Mouse (Mus musculus) fibroblast of lung, adult 2 months (primary cell): ENCODE measurements around the gene Magi1.
"Not testable (repeated sequence)": the region's sequence is repeated elsewhere in the genome, so short reads cannot be mapped to it uniquely, and the experiment has no call there.

Experiments
- DNase-seq: peaks from one replicate; pipeline ENCODE4 v3.0.0-alpha.2; 2011; ENCODE audit warnings: low read depth

Magi1 gene

DNA sequence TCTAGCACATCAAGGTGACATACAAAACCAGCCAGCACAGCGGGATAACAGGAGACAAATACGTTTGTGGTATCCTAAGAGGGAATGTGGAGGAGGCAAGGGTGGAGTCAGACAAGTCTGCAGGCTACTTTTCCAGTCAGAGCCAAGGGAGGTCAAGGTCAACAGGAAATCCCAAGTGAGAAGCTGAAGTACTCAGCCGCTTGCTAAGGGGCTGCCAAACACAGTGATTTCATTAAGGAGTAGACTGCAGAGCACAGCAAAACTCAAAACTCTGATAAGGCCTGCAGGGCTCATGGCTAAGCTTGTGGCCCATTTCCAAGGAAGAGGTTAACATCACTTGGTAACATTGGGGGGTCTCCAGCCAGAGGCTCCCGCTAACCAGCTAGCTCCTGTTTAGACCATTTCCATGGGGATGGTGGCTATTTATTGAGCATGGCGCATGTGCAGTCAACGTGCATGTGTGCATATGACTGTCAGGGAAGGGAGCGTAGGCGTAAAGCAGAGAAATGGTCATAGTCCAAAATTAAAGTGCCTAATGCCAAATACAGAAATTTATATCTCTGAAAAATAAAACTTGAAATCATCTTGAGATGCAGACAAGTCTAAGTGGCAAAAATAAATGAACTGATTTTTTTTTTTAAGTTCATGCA lies 635.0 kb downstream of the Magi1 start:
- DNase-seq = peak; percentile 31

- DNase-seq = not testable (repeated sequence)
Observed at GRCm38 (mm10) chr6:93629735-93630291, 653.9 kb downstream of the Magi1 start.

DNA sequence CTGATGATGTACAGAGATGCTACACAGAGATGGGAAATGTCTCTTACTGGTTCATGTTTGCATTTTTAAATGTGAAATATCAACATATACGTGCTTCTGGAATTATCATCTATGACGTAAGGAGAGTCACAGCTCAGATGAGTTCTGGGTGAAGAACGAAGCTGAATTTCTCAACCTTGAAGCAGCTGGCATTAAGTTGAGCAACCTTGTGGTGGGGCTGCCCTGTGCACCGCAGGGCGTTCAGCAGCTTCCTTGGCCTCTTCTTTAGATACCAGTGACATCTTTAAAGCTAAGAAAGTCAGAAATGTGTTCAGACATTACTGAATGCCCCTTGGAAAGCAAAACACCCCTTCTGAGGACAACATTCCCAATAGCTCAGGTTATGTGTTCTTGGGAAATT lies 656.5 kb downstream of the Magi1 start:
- DNase-seq = no peak
